8 mouse cellular contexts compared by ENCODE assay signal in the genomic region with DNA sequence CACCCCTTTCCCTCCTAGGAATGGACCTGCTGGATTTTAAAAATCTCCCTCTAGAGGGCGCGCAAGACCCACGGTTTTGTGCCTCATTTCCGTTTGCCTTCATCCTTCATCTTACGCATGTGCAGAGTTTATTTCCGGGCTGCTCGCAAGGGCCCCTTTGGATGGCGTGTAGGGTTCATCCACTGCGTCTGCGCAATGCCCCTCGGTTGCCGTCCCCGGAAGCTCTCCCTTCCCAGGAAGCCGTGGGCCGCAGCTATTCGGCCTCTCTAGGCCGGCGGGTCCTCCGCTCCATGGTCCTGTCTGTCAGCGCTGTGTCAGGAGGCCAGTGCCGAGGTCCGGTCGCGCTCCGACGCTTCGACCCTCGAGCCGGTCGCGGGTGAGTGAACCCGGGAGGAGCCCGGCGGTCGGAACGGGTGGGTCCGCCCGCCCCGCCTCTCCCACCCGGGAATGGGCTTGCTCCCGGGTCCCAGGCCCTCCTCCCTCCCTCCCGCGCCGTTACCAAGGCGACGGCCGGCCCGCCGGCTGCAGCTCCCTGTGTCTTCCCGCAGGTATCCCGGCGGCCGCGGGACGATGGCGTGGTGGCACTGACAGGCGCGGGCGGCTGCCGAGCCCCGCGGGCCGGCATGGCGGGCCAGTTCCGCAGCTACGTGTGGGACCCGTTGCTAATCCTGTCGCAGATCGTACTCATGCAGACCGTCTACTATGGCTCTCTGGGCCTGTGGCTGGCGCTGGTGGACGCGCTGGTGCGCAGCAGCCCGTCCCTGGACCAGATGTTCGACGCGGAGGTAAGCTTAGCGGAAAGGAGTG. TPM values are rescaled to one million over a fixed set of nuclear protein-coding genes. Genes with fewer than 3 reads are reported as not detected.
DNase-seq lines count a peak whose midpoint lies in the region; ATAC-seq lines count a peak whose summit lies in the region.

Gene Gm20458 (plus strand): TSS at position 223 of the 807 bp plus-strand sequence.

- peak within 1 kb of the TSS; percentile 88 for H3K9ac ChIP-seq in heart, embryonic 13.5 days
- H3K9ac ChIP-seq in liver, embryonic 12.5 days, result peak within 1 kb of the TSS; percentile 82
- H3K9ac ChIP-seq in stomach, embryonic 15.5 days, result peak within 1 kb of the TSS; percentile 55; the same call in 1 of the 2 replicates

- H3K9me3 ChIP-seq in heart, embryonic 13.5 days, result no peaks in the 10 kb centered on the region
- no peaks in the 10 kb centered on the region for H3K9me3 ChIP-seq in liver, embryonic 12.5 days (replicated peaks)
- no peaks in the 10 kb centered on the region for H3K9me3 ChIP-seq in stomach, embryonic 15.5 days

- no peaks in the 10 kb centered on the region for H3K27me3 ChIP-seq in heart, embryonic 13.5 days (replicated peaks)
- peaks cover 19% of the 10 kb centered on the region; the same call in 1 of the 2 replicates for H3K27me3 ChIP-seq in liver, embryonic 12.5 days (replicated peaks)
- no peaks in the 10 kb centered on the region for H3K27me3 ChIP-seq in stomach, embryonic 15.5 days (replicated peaks)

- peaks cover 12% of the 10 kb centered on the region for H3K4me1 ChIP-seq in brown adipose tissue, adult 24 weeks (ENCODE audit: control insufficient read depth, insufficient read depth, insufficient read length, low read length)
- H3K4me1 ChIP-seq in heart, embryonic 13.5 days, result peaks cover 24% of the 10 kb centered on the region
- H3K4me1 ChIP-seq in liver, embryonic 12.5 days, result peaks cover 24% of the 10 kb centered on the region
- peaks cover 13% of the 10 kb centered on the region for H3K4me1 ChIP-seq in stomach, embryonic 15.5 days

- peak within 1 kb of the TSS; percentile 77 for H3K27ac ChIP-seq in brown adipose tissue, adult 24 weeks (replicated peaks; ENCODE audit: low read depth, low read length)
- H3K27ac ChIP-seq in heart, embryonic 13.5 days (replicated peaks), result peak within 1 kb of the TSS; percentile 66
- peak within 1 kb of the TSS; percentile 72 for H3K27ac ChIP-seq in liver, embryonic 12.5 days
- peak within 1 kb of the TSS; percentile 82 for H3K27ac ChIP-seq in stomach, embryonic 15.5 days

- H3K4me2 ChIP-seq in heart, embryonic 13.5 days, result peak within 1 kb of the TSS; percentile 89
- H3K4me2 ChIP-seq in liver, embryonic 12.5 days, result peak within 1 kb of the TSS; percentile 89
- peak within 1 kb of the TSS; percentile 63 for H3K4me2 ChIP-seq in stomach, embryonic 15.5 days

- H3K4me3 ChIP-seq in brown adipose tissue, adult 24 weeks (ENCODE audit: insufficient read depth, low read depth, low read length), result peak within 1 kb of the TSS; percentile 92
- peak within 1 kb of the TSS; percentile 91 for H3K4me3 ChIP-seq in heart, embryonic 13.5 days
- peak within 1 kb of the TSS; percentile 86 for H3K4me3 ChIP-seq in liver, embryonic 12.5 days
- peak within 1 kb of the TSS; percentile 68 for H3K4me3 ChIP-seq in stomach, embryonic 15.5 days (replicated peaks)

- ATAC-seq in heart, embryonic 13.5 days (ENCODE audit: extremely low read depth, insufficient number of reproducible peaks, low FRiP score, low TSS enrichment), result peak; percentile 94
- ATAC-seq in liver, embryonic 12.5 days, result peak; percentile 98
- ATAC-seq in stomach, embryonic 15.5 days (ENCODE audit: insufficient read depth, low FRiP score, low read depth), result peak; percentile 94

- peaks cover 32% of the 10 kb centered on the region for H3K36me3 ChIP-seq in heart, embryonic 13.5 days
- peaks cover 34% of the 10 kb centered on the region for H3K36me3 ChIP-seq in liver, embryonic 12.5 days
- peaks cover 15% of the 10 kb centered on the region for H3K36me3 ChIP-seq in stomach, embryonic 15.5 days

- DNase-seq in CD4-positive, CD25-positive, alpha-beta regulatory T cell, adult 2 months (ENCODE audit: low read depth, low spot score), result peak; percentile 97
- peak; percentile 68 for DNase-seq in fat pad, adult 2 months (ENCODE audit: extremely low read depth, low read depth, low spot score)
- DNase-seq in kidney, postnatal 10 days, result peak; percentile 96
- peak; percentile 95 for DNase-seq in natural killer cell, adult 2 months (ENCODE audit: low spot score in 2 of 2)

- under 1% methylated on average over 78 of the region's 79 CpGs for WGBS in heart, embryonic 13.5 days
- under 1% methylated on average over 78 of the region's 79 CpGs for WGBS in liver, embryonic 12.5 days (ENCODE audit: insufficient replicate concordance)
- WGBS in stomach, embryonic 15.5 days, result under 1% methylated on average over 69 of the region's 79 CpGs

RNA-seq across cellular contexts. Expression of gene Gm20458, which starts in this region (rescaled TPM):
- polyA plus RNA-seq in brown adipose tissue, adult 24 weeks (2012; ENCODE audit: insufficient read depth, insufficient read length, missing spikeins), result 2.4 TPM in 1 of 2 replicates, not detected in the other
- 8.7 and 11.7 TPM in 2 replicates for polyA plus RNA-seq in heart, embryonic 13.5 days (2015; fragmentation: Nextera tagmentation; extraction: Ambion mirVana)
- 4.7 and 5.2 TPM in 2 replicates for polyA plus RNA-seq in liver, embryonic 12.5 days (2016; fragmentation: Nextera tagmentation; extraction: Ambion mirVana)
- 17.9 and 18.1 TPM in 2 replicates for polyA plus RNA-seq in stomach, embryonic 15.5 days (2015; fragmentation: Nextera tagmentation; extraction: Ambion mirVana)

Comparison
In these comparisons a context has a peak if more than half of its experiments do, and no peak if none do; other contexts are left out.
1. Peak in every context shown above with its lines: DNase-seq, ATAC-seq, H3K4me3 ChIP-seq and H3K27ac ChIP-seq.